Mouse (Mus musculus) intestine, embryonic 14.5 days (tissue): Measurements from ENCODE around the gene Map3k14. TPM values are rescaled to one million over a fixed set of nuclear protein-coding genes. Genes with fewer than 3 reads are reported as not detected.
A peak's percentile ranks its signal among the peaks of the same experiment; 100 is the strongest.

Experiments used
- ATAC-seq: fragments of 200-750 bp; cut with Nextera tagmentation; replicated peaks from 2 replicates; pipeline ENCODE4 v1.8.0; 2017; ENCODE audit warnings: low read depth, moderate number of reproducible peaks, moderate TSS enrichment, moderate library complexity; ENCODE audit not compliant: low FRiP score, low TSS enrichment
- DNase-seq: peaks from one replicate; pipeline ENCODE4 v3.0.0-alpha.2; 2018; ENCODE audit warnings: low spot score
- H3K27ac ChIP-seq: fragments of 300-500 bp; sonication (generic); 2 replicates; pipeline ENCODE4 v1.5.1; 2014; ENCODE audit warnings: low read depth, mild to moderate bottlenecking, control low read depth
- H3K27me3 ChIP-seq: fragments of 300-500 bp; sonication (generic); replicated peaks from 2 replicates; pipeline ENCODE4 v1.6.1; 2014; ENCODE audit warnings: low read length, control low read depth; ENCODE audit not compliant: control insufficient read depth, insufficient read depth
- H3K36me3 ChIP-seq: fragments of 300-500 bp; sonication (generic); 2 replicates; pipeline ENCODE4 v1.6.1; 2014; ENCODE audit warnings: low read length, control low read depth; ENCODE audit not compliant: control insufficient read depth, insufficient read depth
- H3K4me1 ChIP-seq: fragments of 300-500 bp; sonication (generic); replicated peaks from 2 replicates; pipeline ENCODE4 v1.6.1; 2014; ENCODE audit warnings: low read length, control low read depth, mixed read lengths; ENCODE audit not compliant: control insufficient read depth, insufficient read depth
- H3K4me2 ChIP-seq: fragments of 300-500 bp; sonication (generic); 2 replicates; pipeline ENCODE4 v1.6.1; 2014; ENCODE audit warnings: low read length
- H3K4me3 ChIP-seq: fragments of 300-500 bp; sonication (generic); 2 replicates; pipeline ENCODE4 v1.5.1; 2014; ENCODE audit warnings: low read depth, low read length, control low read depth, mixed read lengths
- H3K9ac ChIP-seq: fragments of 300-500 bp; sonication (generic); 2 replicates; pipeline ENCODE4 v1.6.1; 2014; ENCODE audit warnings: mild to moderate bottlenecking, low read length
- H3K9me3 ChIP-seq: fragments of 300-500 bp; sonication (generic); 2 replicates; pipeline ENCODE4 v1.6.1; 2016; ENCODE audit warnings: low read length, control low read depth; ENCODE audit not compliant: control insufficient read depth
- WGBS: fragments of 180-500 bp; shearing (Covaris S2); extraction: QIAGEN DNeasy Blood & Tissue Kit; methylation state at CpG from one replicate; pipeline ENCODE4 v1.1.7; 2014; 5-methylcytosine and 5-hydroxymethylcytosine counted together
- polyA plus RNA-seq: library from polyadenylated mRNA; unstranded; fragments of >200 nt; fragmentation: Nextera tagmentation; extraction: Ambion mirVana; gene quantifications from 2 replicates; pipeline ENCODE4 v1.2.1, GENCODE M21; 2014

The Map3k14 gene
- polyA plus RNA-seq, 1 experiment from 2014 or later = 3.7 TPM

DNA sequence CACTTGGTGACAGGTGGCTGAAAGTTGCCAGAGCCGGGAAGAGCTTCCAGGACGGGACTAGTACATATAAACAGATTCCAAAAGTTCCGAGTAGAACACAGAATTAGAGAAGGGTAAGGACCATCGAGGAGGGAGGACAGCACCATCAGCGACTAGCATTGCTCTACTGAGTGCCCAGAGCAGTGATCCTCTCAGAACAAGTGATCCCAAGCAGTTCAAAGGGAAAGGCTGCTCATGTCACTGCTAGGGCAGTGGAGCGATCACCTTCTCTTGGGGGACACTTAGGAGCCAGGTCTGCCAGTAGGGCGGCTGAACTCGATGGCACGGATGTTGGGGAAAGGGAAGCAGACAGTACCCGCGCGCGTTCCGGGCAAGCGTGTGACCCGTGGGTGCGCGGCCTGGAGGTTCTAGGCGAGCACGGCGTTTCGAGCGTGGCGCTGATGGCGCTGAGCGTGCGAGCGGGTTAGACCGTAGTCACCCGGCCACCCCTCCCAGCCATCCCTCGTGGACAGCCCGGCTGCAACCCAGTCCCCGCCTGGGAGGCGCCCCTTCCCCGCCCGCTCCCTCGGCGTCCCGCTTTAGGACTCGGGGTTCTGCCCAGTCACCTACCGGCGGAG, 435 bp downstream of the Map3k14 start:
- DNase-seq (no peak), ATAC-seq (peak; percentile 67)
- H3K4me3 ChIP-seq = peak overlapping the region; percentile 70
- WGBS = under 1% methylated on average over 42 of the region's 42 CpGs
- H3K4me2 ChIP-seq = peak overlapping the region; percentile 81
- H3K9me3 ChIP-seq = no peaks in the 10 kb centered on the region
- H3K27ac ChIP-seq = peak overlapping the region; percentile 81
- H3K4me1 ChIP-seq = peaks cover 42% of the 10 kb centered on the region
- no peaks in the 10 kb centered on the region for H3K27me3 ChIP-seq
- H3K9ac ChIP-seq = peak overlapping the region; percentile 70
- H3K36me3 ChIP-seq = no peaks in the 10 kb centered on the region

DNA sequence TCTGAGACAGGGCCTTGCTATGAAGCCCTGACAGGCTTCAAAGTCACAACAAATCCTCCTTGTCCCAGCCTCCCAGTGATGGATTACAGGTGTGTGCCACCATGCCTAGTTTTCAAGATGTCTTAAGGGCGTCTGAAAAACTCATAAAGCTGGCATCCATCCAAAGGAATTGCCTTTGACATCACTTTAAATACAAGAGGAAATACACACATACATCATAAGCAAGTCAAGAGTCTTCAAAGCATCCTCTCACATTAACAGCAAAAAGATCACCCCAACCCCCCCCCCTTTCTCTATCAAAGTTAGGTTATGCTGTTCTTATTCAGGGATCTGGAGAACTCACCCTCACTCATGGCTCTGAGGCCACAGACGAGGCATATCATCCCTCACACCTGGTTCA, 1.4 kb downstream of the Map3k14 start:
- no peak overlapping the region for H3K27ac ChIP-seq
- DNase-seq (no peak), ATAC-seq (no peak)
- H3K27me3 ChIP-seq = no peaks in the 10 kb centered on the region
- H3K36me3 ChIP-seq = no peaks in the 10 kb centered on the region
- WGBS = 57% methylated on average over 2 of the region's 2 CpGs
- H3K4me2 ChIP-seq = peak overlapping the region; percentile 81
- no peak overlapping the region for H3K9ac ChIP-seq
- peaks cover 43% of the 10 kb centered on the region for H3K4me1 ChIP-seq
- H3K4me3 ChIP-seq = no peak overlapping the region
- H3K9me3 ChIP-seq = no peaks in the 10 kb centered on the region

DNA sequence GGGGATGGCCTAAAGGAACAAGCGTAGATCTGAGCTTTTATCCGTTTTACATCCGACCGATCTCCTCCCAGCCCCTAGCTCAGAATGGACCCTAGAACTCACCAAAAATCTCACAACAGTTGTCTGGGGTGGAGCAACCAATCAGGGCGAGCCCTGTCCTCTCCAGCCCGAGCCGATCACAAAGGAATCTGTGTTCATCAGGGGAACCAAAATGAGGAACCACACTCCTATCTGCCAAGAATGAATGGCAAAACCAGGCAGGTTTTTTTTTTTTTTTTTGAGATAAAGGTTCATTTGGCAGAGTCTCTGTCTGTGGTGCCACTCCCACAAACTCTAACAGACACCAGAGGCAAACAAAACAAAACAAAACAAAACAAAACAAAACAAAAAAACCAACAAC, 2.1 kb downstream of the Map3k14 start:
- no peak overlapping the region for H3K27ac ChIP-seq
- H3K36me3 ChIP-seq = no peaks in the 10 kb centered on the region
- no peak overlapping the region for H3K4me2 ChIP-seq
- H3K9ac ChIP-seq = no peak overlapping the region
- WGBS = 71% methylated on average over 7 of the region's 7 CpGs
- DNase-seq (no peak), ATAC-seq (no peak)
- no peaks in the 10 kb centered on the region for H3K27me3 ChIP-seq
- peaks cover 43% of the 10 kb centered on the region for H3K4me1 ChIP-seq
- no peak overlapping the region for H3K4me3 ChIP-seq
- H3K9me3 ChIP-seq = no peaks in the 10 kb centered on the region

DNA sequence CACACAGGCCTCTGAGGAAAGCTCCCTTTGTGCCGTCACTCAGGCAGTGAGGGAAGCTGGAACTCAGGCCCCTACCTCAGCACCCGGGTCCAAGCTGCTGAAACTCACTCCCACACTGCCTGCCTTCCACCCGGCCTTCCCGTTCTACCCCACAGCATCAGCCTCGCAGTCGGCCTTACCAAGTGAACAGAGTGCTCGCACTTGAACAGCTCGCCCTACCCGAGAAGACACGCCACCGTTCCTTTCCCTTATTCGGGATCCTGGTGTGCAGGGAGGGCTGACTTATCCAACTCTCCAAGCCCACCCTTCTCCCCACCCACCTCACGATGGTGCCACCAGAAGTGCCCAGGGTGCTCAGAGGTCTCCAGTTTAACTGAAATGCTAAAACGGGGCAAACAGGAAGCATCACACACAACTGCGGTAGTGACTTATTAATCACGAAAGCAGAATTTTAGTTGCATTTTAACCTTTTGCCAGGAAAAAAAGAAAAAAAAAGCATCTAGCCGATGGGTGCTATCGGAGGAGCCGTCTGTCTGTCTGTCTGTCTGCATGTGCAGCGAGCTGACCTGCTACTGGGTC, 2.8 kb downstream of the Map3k14 start:
- 87% methylated on average over 20 of the region's 20 CpGs for WGBS
- ATAC-seq = no peak
- Histone ChIP-seq H3K27me3 (no peaks in the 10 kb centered on the region), H3K4me2 (no peak overlapping the region), H3K9ac (0 out of 2 replicates have a peak overlapping the region, but pooled peaks have one; percentile 2), H3K4me1 (peaks cover 43% of the 10 kb centered on the region), H3K27ac (no peak overlapping the region), H3K9me3 (no peaks in the 10 kb centered on the region), H3K4me3 (no peak overlapping the region), H3K36me3 (no peaks in the 10 kb centered on the region)
- no peak for DNase-seq

DNA sequence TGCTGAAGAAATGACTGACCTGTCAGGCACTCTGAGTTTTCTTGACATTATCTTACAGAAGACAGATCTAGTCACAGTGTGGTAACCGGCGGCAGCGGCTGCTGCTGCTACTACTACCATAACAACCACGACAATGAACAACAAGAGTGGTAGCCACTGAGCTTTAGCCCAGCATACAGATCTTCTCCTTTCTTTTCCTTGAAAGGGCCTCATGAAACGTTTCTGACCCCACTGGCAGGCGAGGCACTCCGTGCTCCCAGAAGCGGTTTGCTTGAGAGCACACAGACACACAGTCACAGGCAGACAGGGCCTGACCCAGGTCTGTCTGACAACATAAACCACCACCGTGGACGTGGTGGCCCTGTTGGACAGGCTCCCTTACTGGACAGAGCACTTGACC, 3.7 kb downstream of the Map3k14 start:
- 41% methylated on average over 10 of the region's 10 CpGs for WGBS
- H3K27me3 ChIP-seq = no peaks in the 10 kb centered on the region
- no peak overlapping the region for H3K27ac ChIP-seq
- DNase-seq (no peak), ATAC-seq (no peak)
- H3K4me3 ChIP-seq = no peak overlapping the region
- no peaks in the 10 kb centered on the region for H3K36me3 ChIP-seq
- no peaks in the 10 kb centered on the region for H3K9me3 ChIP-seq
- no peak overlapping the region; the same call in 1 of the 2 replicates for H3K9ac ChIP-seq
- peaks cover 41% of the 10 kb centered on the region for H3K4me1 ChIP-seq
- H3K4me2 ChIP-seq = no peak overlapping the region

DNA sequence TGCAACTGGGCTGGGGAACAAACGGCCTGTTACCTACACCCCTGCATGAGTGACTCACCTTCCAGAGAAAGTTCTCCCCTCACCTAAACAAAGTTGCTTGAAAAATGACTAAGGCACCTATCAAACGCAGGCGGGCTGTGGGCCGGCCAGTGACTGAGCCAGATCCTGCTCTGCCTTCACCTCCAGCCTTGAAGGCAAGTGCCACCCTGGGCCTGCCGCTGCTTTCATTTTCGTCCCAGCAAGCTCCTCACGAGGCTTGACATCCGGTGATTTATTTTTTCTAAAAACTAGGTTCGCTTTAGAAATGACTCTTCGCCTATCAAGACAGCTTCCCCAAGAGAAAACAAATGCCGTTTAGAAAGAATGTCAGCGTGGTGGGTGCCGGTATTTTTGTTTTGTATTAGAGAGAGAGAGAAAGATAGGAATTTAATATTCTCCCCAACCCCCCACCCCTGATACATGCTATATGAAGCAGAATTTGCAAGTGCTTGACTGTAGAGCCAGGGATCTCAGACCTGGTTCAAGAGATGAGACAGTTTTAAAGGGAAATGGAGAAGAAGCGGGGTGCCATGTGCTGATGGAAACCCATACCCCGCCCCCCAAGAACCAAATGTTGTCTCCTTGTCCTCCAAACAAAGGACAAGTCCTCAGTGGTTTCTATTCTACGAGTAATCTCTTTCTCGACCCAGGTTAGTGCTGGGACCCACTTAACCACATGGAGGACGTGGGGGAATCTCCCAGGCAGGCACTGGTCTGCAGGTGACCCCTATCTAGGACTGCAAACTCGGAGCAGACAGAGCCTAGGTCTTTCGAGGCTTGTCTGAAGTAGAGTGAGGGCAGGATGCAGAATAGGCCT, 4.6 kb downstream of the Map3k14 start:
- H3K9ac ChIP-seq = no peak overlapping the region
- H3K27me3 ChIP-seq = no peaks in the 10 kb centered on the region
- no peaks in the 10 kb centered on the region for H3K36me3 ChIP-seq
- DNase-seq = no peak
- ATAC-seq = no peak
- WGBS = 53% methylated on average over 20 of the region's 20 CpGs
- no peak overlapping the region for H3K4me3 ChIP-seq
- H3K27ac ChIP-seq = no peak overlapping the region
- H3K4me2 ChIP-seq = peak overlapping the region; percentile 22; the same call in 1 of the 2 replicates
- peaks cover 33% of the 10 kb centered on the region for H3K4me1 ChIP-seq
- H3K9me3 ChIP-seq = no peaks in the 10 kb centered on the region

DNA sequence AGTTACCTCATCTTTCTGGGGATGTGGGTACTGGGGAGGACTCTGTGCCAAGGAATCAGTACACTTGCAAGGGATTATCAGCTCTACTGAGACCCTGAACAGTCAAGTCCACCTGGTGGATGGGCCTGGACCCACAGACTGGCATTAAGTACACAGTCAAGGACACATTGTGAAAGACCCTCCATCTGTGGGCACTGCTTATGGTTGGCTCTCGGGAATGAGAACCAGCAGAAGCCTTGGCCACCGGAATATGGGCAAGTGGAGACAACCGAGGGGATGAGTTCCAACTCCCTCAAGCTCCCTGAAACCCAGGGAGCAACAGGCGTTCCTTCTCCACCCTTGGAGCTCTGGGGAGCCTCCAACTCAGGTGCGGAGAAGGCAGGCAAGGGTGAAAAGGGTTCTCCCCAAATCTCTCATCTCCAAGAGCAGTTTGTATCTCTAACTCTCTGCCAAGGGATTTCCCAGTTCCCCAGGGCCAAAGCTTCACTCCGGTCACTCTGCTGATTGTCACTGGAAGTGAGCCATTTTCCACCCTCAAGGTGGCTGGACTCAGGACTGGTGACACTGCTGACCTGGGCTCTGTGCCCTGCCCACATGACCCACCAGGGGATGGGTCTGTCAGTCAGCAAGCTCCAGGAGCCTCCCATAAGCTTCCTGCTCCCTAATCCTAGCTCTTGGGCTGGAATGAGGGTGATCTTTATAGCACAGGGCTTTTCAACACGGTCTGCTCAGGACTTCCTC, 5.4 kb downstream of the Map3k14 start:
- Histone ChIP-seq H3K36me3 (no peaks in the 10 kb centered on the region), H3K27me3 (no peaks in the 10 kb centered on the region), H3K9ac (no peak overlapping the region), H3K4me2 (no peak overlapping the region), H3K27ac (no peak overlapping the region), H3K4me3 (no peak overlapping the region), H3K4me1 (peaks cover 33% of the 10 kb centered on the region), H3K9me3 (no peaks in the 10 kb centered on the region)
- no peak for ATAC-seq
- WGBS = 77% methylated on average over 7 of the region's 7 CpGs
- DNase-seq = peak; percentile 59

DNA sequence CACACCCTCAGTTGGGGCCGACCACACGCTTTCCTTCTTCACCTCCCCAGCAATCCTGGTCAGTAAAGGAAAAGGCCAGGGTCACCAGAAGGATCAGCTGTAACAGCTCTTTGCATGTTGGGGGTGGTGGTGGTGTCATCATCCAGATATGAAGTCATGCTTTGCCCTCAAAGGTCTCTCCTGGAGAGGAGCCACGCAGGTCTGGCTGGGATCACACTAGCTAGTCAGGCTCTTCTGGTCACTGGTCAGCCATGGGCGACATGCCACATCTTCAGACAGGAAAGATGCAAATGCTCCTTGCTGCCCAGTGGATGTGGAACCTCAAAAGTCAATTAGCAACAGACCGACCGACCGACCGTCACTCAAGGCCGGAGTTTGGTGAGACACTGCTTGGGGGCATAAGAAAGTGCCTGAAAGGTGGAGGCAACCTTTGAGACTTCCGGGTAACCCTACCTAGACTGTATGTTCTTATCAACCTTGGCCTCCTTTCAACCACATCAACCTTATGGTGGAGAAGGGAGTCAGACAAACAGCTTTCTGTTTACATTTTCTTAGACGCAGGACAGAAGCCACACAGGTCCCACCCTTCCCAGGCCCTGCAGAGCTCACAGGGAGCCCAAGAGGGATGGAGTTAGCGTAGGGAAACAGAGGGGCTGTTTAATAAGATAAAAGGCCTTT, 6.6 kb downstream of the Map3k14 start:
- ATAC-seq = no peak
- H3K27ac ChIP-seq = no peak overlapping the region
- DNase-seq = no peak

More for the DNA sequence above, 6.6 kb downstream of the Map3k14 start:
- no peak overlapping the region for H3K9ac ChIP-seq
- WGBS = 74% methylated on average over 12 of the region's 12 CpGs
- no peaks in the 10 kb centered on the region for H3K27me3 ChIP-seq
- no peak overlapping the region for H3K4me2 ChIP-seq
- H3K4me1 ChIP-seq = peaks cover 24% of the 10 kb centered on the region
- H3K4me3 ChIP-seq = no peak overlapping the region
- H3K9me3 ChIP-seq = no peaks in the 10 kb centered on the region
- no peaks in the 10 kb centered on the region for H3K36me3 ChIP-seq
